Mouse (Mus musculus): ENCODE data around the gene Tiparp. TPM values are rescaled to one million over a fixed set of nuclear protein-coding genes. Genes with fewer than 3 reads are reported as not detected.

Tiparp gene
- total RNA-seq, 1 experiment from 2014 or later: 27.2 TPM

DNA sequence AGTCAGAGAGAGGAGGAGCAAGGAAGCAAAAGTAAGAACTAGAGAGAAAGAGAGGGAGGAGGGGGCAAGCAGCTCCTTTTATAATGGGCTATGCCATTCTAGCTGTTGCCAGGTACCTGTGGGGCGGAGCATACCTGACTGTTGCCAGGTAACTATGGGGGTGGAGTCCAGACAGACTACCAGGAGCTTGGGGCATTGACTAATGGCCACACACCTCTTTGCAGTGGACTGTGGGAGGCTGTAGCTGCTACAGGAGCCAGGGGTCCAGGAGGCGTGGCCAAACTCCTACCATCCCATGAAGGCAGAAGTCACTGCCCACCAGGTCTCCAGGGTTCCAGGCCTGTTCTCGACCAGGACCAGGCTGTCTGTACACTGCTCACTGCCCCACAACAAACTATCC, 49.4 kb downstream of the Tiparp start:
- ATAC-seq (replicated peaks; ENCODE audit: low read depth, poor library complexity, severe bottlenecking): no peak

DNA sequence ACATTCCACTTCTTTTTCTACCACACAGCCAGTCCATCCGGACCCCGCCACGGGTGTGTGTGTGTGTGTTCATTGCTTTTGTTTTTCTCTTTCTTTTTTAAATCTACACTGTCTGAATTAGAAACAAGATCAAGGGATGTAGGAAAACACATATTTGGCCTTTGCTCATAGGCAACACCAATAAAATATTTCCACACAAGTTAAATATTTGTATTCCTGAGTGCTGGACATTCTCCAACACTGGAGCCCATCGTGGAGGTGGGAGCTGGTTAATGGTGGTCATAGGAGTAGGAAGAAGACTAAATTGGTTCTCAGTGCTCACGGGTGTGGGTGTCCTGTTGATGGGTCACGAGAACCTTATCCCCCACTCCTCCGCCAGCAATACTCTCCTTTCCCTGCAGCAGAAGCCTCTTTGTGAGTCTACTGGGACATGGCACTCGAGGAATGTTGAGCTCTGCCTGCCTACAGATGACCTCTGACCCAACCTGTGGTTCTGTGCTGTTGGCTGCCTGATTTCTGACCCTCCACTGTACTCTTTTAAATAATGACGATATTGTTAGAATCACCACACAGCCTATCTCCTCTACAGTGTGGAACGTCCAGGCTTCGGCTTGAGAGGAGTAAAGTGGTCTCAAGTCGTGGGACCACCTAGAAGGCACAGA, 51.2 kb downstream of the Tiparp start:
- no peak for ATAC-seq (replicated peaks; ENCODE audit: low read depth, poor library complexity, severe bottlenecking)

DNA sequence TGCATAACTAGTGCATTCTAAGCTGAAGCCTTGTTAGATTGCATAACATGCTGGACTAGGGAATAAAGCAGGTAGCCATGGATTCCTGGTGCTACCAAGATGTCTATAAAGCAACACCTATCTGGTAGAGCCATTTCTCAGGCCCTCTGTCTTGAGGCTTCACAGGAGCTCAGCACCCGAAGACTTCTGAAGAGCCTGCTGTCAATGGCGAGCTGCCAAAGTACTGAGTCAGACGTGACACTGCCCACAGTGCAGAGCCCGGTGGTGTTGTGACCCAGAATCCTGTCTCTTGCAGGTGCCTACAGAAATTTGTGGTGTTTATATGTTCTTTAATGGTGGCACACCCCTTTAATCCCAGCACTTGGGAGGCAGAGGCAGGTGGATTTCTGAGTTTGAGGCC, 53.4 kb downstream of the Tiparp start:
- no peak for ATAC-seq (replicated peaks; ENCODE audit: low read depth, poor library complexity, severe bottlenecking)

DNA sequence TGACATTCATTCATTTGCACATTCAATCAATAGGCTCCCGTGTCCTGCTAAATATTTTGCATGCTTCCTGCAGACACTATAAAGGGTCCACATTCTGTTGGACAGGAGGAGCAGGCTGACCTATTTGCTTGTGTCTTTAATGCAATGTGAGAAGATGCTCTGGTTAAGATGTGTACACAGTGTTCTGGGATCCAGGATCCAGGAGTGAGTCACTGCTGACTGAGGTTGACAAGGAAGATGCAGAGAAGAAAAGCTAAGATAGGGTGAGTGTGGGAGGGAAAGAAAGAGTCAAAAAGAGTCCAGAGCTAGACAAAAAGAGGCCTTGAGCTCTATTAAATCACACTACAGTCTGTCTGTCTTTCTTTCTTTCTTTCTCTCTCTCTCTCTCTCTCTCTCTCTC, 56.1 kb downstream of the Tiparp start:
- no peak for ATAC-seq (replicated peaks; ENCODE audit: low read depth, poor library complexity, severe bottlenecking)

DNA sequence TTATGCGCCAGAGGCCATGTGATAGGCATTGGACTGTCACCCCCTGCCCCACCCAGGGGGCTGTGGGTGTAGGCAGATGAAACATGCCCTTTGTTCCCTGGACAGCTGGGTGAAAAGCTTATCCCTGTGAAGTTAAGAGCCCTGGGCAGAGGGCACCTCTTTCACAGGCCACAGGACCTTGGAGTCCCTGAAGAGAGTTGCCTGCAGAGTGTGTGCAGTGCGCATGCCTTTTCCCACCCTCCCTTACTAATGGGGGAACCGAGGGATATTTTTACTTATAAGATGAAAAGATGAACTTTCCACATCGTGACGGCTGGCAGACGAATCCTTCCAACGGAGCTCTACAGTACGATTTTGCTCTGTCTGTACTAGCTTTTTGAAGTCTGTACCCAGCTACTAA, 57.1 kb downstream of the Tiparp start:
- no peak for ATAC-seq (replicated peaks; ENCODE audit: low read depth, poor library complexity, severe bottlenecking)

DNA sequence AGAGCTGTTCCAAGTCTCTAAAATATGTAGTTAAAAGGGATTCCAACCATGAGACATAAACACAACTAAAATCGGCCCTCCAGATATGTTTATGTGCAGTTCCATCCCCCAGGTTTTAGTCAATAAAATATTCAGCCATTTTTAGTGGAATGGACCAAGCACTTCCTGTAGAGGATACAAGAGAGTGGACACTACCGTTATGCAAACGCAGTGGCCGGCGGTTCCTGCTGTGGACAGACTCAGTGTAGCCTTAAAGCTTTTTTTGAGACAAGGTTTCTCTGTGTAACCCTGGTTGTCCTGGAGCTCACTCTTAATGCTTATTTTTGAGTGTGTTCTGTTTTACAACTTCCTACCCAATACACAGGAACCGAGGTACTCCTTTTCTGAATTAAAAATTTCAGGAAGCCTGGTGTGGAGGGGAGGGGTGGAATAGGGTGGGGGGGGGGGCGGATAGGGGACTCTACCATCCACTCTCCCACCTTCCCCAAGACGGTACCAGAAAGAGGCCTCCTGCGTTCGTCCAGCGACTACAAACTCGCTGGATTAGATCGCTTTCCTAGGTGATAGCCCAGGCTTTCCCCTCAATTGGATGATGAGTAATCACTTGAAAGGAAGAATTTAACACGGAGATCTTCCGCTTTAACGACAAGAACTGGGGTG, 57.7 kb downstream of the Tiparp start:
- ATAC-seq (replicated peaks; ENCODE audit: low read depth, poor library complexity, severe bottlenecking): no peak

DNA sequence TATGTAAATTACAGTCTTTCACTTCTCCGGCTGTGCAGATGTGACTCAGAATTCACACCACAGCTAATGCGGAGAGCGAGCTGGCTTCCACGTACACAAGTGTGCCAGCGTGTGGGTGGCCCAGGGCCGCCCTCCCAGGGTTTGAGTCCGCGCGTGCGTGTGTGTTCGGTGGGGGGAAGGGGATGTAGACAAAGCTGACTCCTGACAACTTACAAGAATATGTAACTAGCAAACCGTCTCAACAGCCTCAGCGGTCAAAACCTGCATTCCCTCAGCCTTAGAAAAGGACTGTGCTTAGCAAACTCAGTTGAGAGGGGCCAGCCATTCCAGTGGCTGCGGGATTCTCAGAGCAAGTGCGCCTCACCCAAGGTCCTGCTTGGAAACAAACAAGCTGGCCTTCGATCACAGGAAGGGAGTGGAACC, 58.3 kb downstream of the Tiparp start:
- ATAC-seq (replicated peaks; ENCODE audit: low read depth, poor library complexity, severe bottlenecking): peak; percentile 84

DNA sequence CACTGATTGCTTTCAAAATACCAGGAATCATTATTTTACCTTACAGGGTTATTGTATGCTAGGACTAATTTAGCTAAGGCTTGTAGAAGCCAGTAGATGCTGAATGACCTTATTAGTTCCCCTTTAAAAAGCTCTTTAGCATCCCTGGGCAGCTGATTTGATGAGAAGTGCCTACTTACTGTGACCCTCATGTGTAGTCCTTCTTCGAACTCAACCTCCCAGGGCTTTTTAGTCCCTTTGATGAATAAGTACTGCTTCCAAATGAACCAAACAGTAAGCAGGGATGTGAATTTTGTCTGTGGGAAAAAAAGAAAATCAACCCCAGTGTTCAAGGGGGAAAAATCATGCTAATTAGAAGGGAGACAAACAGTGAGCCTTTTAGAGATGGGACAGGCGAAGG, 58.8 kb downstream of the Tiparp start:
- ATAC-seq (replicated peaks; ENCODE audit: low read depth, poor library complexity, severe bottlenecking): 0 out of 2 replicates have a peak, but pooled peaks have one; percentile 13

DNA sequence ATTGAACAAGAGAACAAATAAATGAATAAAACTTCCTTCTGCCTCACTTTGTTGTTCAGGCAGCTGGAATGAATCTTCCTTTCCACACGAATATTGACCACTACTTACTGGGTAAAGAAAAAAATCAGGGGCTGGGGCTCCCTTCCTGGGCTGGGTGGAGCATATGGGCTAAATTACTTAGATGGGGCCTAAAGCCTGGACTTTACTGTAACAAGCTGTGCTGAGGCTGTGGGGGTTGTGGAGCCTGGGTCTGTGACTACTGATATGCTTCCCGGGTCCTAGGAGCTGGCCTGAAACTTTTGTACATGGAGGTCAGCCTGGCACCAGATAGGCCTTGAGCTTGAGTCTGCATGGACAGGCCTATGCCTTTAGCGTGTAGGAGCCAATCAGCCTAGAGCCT, 60.2 kb downstream of the Tiparp start:
- no peak for ATAC-seq (replicated peaks; ENCODE audit: low read depth, poor library complexity, severe bottlenecking)

DNA sequence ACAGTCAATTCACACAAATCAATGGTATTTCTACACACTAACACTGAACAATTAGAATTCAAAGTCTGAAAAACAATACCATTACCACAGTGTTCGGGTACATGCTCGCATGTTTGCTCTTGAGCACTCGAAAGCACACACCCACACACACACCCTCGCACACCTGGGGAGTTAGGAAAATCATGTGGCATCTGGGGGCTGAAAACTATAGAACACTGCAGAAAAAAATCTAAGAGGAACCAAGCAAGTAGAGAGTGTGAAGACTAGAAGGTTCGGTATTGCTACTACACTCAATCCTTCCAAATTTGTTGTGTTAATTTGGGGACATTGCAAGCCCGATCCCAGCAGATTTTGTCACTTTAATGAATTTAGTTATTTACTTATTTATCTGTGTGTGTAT, 64.6 kb downstream of the Tiparp start:
- no peak for ATAC-seq (replicated peaks; ENCODE audit: low read depth, poor library complexity, severe bottlenecking)

DNA sequence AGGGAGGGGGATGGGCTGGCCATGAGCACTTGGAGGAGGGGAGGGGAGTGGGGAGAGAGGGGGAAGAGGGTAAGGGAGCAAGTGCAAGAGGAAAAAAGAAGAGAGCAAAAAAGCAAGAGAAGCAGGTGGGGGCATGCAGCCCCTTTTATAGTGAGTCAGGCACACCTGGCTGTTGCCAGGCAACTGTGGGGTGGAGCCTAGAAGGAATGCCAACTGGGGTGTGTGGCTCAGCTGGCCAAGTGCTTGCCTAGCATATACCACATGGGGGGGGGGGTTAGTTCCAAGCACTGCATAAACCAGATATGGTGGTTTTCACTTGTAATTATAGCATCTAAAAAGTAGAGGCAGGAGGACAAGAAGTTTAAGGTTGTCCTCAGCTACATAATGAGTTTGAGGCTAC, 66.3 kb downstream of the Tiparp start:
- ATAC-seq (replicated peaks; ENCODE audit: low read depth, poor library complexity, severe bottlenecking): no peak

DNA sequence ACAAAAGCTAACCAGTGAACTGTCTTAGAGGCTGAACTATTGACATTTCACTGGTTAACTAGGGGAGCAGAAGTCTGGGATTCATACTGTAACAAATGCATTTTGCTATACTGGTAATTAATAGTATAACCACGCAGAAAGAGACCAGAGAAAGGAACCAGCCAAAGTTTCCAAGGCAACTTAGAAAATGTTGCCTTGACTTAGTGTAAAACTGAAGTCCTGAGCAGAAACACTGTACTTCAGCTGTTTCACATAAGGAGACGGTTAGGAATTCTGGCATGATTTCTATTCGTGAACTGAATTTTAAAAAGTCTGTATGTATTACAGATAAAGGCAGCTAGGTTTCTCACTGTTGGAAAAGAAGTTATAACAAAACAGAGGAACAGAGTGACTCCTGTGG, 67.0 kb downstream of the Tiparp start:
- ATAC-seq (replicated peaks; ENCODE audit: low read depth, poor library complexity, severe bottlenecking): no peak

DNA sequence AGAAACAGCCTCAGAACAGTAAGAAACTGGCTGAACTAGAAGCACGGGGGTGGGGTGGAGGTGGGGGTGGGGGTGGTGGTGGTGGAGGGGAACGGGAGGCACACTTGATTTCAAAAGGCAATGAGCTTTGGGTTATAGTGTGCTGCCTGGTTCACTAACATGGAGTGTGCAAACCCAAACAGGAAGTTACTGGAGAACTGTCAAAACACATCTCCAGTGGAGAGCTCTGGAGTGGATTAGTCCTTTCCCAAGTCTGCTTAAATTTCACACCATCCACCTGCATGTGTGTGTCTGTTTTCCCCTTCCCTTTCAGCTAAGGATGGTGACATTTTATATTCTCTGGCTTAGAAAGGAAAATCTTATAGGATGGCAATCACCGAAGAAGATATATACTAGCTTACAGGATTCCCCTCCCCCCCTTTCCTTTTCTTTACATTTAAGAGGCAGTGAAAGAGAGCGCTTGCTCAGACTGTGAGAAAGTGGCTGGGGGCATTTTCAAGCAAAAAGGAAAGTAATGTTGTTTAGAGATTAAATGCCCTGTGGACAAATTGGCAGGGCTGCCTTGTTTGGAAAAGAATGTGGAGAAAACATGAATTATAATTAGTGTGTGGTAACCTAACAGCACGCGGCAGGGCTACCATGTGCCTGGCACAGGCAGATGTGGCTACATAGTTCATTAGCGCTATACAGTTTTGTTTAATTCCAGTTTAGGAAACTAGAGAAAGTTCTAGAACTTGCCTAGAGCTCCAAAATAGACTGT, 70.0 kb downstream of the Tiparp start:
- no peak for ATAC-seq (replicated peaks; ENCODE audit: low read depth, poor library complexity, severe bottlenecking)

DNA sequence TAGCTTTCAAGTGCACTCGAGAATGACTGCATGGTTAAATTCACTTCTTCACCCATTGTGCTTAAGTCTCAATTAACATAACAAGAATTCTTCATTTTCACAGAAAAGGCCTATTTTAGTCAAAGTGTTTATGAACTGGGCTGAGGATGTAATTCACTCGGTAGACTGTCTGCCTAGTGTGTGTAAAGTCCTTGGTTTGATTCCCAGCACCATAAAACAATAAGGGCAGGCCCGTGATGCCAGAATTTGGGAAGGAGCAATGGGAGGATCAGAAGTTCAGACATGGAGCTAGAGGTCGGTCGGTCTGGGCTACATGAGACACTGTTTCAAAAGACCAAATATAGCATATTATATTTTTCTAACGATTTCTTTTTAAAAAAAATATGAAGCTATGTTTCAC, 70.9 kb downstream of the Tiparp start:
- ATAC-seq (replicated peaks; ENCODE audit: low read depth, poor library complexity, severe bottlenecking): no peak

DNA sequence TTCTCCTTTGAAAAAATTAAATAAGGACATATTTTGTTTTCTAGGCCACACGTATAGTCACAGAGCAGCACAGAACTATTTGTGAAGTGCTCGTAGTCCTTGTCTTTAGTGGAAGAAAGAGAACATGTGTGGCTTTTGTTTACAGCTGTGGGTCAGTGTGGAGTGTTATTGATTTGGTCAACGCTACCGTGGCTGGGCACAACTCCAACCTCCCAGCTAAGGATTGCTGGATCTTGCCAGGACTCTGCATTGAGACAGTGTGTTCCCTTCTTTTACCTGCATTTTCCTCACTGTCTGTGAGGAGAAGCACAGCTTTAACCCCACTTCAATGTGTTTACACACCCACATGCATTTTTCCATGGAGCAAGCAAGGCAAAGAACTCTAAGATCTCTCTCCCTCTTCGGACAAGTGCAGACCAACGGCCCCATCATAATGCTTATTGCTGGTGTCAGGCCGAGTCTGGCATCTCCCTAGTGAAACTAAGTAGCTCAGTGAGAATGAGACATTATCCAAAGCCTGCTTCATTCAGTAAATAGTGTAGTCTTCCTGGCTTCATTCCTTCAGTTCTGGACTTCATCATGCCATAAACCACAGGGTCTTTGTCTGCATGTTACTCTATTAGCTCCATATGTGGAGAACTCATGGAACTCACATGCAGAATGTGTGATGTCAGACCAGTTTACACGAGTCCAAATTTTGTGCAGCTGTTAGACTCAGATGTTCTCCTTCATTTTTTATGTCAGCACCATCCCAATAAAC, 73.3 kb downstream of the Tiparp start:
- ATAC-seq (replicated peaks; ENCODE audit: low read depth, poor library complexity, severe bottlenecking): no peak

DNA sequence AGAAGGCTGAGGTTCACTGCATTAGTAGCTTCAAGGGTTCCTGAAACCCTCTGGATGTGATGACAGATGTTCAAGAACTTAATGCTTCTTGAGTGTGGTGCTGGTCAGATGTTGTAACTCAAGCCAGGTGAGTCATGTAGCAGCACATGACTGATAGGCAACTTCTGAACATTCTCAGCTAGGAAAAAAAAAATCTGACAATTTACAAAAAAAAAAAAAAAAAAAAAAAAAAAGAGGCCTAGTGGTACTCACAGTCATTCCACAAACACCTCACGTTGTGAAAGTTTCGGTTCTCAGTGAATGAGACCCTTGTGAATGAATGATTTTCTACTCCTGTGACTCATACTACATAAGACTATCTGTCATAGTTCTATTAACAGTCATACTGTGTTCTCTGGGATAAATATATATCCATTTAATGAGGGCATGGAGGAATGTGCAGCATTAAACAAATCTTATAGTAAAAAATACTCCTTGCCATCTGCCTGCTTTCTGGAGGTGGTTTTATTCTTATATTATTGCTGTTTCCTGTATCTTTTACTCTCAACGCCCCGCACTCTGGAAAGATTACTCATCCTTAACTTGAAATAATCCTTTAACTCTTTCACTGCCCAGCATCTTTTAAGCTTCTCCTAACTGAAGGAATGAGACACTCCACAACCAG, 75.3 kb downstream of the Tiparp start:
- no peak for ATAC-seq (replicated peaks; ENCODE audit: low read depth, poor library complexity, severe bottlenecking)
